Mouse (Mus musculus): ENCODE data around the gene Slco3a1.

Gene Slco3a1

GRCm38 (mm10) chr7:74486083-74486482 is 68.5 kb downstream of the Slco3a1 start:
- DNase-seq (ENCODE audit: low spot score), result no peak

GRCm38 (mm10) chr7:74485669-74486068 is 68.9 kb downstream of the Slco3a1 start:
- no peak for DNase-seq (ENCODE audit: low spot score)

- no peak for DNase-seq (ENCODE audit: low spot score)
Measured at GRCm38 (mm10) chr7:74484024-74484385, 70.6 kb downstream of the Slco3a1 start.

- no peak for DNase-seq (ENCODE audit: low spot score)
Measured at GRCm38 (mm10) chr7:74483294-74484023, 71.1 kb downstream of the Slco3a1 start.

- no peak for DNase-seq (ENCODE audit: low spot score)
Measured at GRCm38 (mm10) chr7:74471740-74472139, 82.8 kb downstream of the Slco3a1 start.

- DNase-seq (ENCODE audit: low spot score), result no peak
Measured at GRCm38 (mm10) chr7:74466886-74467285, 87.7 kb downstream of the Slco3a1 start.

GRCm38 (mm10) chr7:74464638-74465037 is 89.9 kb downstream of the Slco3a1 start:
- no peak for DNase-seq (ENCODE audit: low spot score)

GRCm38 (mm10) chr7:74462451-74462850 is 92.1 kb downstream of the Slco3a1 start:
- no peak for DNase-seq (ENCODE audit: low spot score)

GRCm38 (mm10) chr7:74461736-74462135 is 92.8 kb downstream of the Slco3a1 start:
- DNase-seq (ENCODE audit: low spot score), result no peak

- DNase-seq (ENCODE audit: low spot score), result no peak
Measured at GRCm38 (mm10) chr7:74461146-74461545, 93.4 kb downstream of the Slco3a1 start.

- DNase-seq (ENCODE audit: low spot score), result no peak
Measured at GRCm38 (mm10) chr7:74459812-74460211, 94.8 kb downstream of the Slco3a1 start.

- no peak for DNase-seq (ENCODE audit: low spot score)
Measured at GRCm38 (mm10) chr7:74459277-74459676, 95.3 kb downstream of the Slco3a1 start.

- no peak for DNase-seq (ENCODE audit: low spot score)
Measured at GRCm38 (mm10) chr7:74458475-74459221, 95.9 kb downstream of the Slco3a1 start.

- no peak for DNase-seq (ENCODE audit: low spot score)
Measured at GRCm38 (mm10) chr7:74457347-74457975, 97.1 kb downstream of the Slco3a1 start.

GRCm38 (mm10) chr7:74456781-74457180 is 97.8 kb downstream of the Slco3a1 start:
- DNase-seq (ENCODE audit: low spot score), result no peak

- DNase-seq (ENCODE audit: low spot score), result no peak
Measured at GRCm38 (mm10) chr7:74451047-74451446, 103.5 kb downstream of the Slco3a1 start.

- DNase-seq (ENCODE audit: low spot score), result no peak
Measured at GRCm38 (mm10) chr7:74449802-74450201, 104.8 kb downstream of the Slco3a1 start.

GRCm38 (mm10) chr7:74447781-74448180 is 106.8 kb downstream of the Slco3a1 start:
- no peak for DNase-seq (ENCODE audit: low spot score)

- no peak for DNase-seq (ENCODE audit: low spot score)
Measured at GRCm38 (mm10) chr7:74445148-74445547, 109.4 kb downstream of the Slco3a1 start.

- no peak for DNase-seq (ENCODE audit: low spot score)
Measured at GRCm38 (mm10) chr7:74442380-74442779, 112.2 kb downstream of the Slco3a1 start.

- DNase-seq (ENCODE audit: low spot score), result no peak
Measured at GRCm38 (mm10) chr7:74437534-74437933, 117.0 kb downstream of the Slco3a1 start.

- no peak for DNase-seq (ENCODE audit: low spot score)
Measured at GRCm38 (mm10) chr7:74436642-74437041, 117.9 kb downstream of the Slco3a1 start.

GRCm38 (mm10) chr7:74432950-74433349 is 121.6 kb downstream of the Slco3a1 start:
- no peak for DNase-seq (ENCODE audit: low spot score)
